Mouse (Mus musculus): ENCODE results near the gene Phf2. TPM values are rescaled to one million over a fixed set of nuclear protein-coding genes. Genes with fewer than 3 reads are reported as not detected.

The Phf2 gene
- polyA plus RNA-seq, 1 experiment from 2014 or later: 11.6 TPM

DNA sequence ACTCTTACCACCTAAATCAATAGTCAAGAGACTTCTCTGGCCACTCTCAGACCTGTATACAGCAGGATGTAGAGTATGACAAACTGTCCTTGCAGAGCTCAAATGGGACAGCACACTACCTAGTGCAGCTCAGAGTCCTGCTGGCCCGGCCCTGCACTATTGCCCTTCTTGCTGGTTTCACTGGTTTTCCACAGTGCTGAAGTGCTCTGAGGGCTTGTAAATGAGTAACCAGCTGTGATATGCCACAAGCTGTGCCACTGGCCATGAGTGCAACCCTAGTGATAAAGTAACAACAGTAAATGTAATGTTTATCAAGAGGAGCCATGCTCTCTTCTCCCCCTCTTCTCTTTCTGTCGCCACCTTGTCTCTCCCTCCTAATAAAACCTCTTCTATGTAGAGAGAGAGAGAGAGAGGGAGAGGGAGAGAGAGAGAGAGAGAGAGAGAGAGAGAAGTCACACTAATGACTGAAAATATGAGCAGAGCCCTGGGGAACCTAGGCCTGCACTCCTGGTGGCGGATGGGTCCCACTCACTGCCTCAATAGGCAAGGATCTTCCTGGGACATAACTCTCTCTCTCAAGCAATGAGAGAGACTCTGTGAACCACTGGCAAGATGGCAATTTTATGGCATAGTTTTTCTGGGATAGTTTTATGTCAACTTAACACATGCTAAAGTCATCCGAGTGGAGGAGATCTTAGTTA is 19.5 kb upstream of the Phf2 start:
- Histone ChIP-seq H3K27me3 (replicated peaks; ENCODE audit: control insufficient read depth, insufficient read depth, low read length) (no peaks in the 10 kb centered on the region), H3K9me3 (ENCODE audit: control insufficient read depth, low read length) (no peaks in the 10 kb centered on the region), H3K27ac (replicated peaks; ENCODE audit: low read depth, low read length) (no peak overlapping the region), H3K4me1 (ENCODE audit: control insufficient read depth, insufficient read depth, low read length) (no peaks in the 10 kb centered on the region), H3K9ac (ENCODE audit: low read depth, low read length) (no peak overlapping the region), H3K4me3 (ENCODE audit: low read depth, low read length) (no peak overlapping the region), H3K36me3 (ENCODE audit: control insufficient read depth, insufficient read depth, low read length) (peaks cover 93% of the 10 kb centered on the region), H3K4me2 (ENCODE audit: low read depth, low read length) (no peak overlapping the region)
- ATAC-seq (ENCODE audit: low read depth): no peak
- WGBS: 88% methylated on average over 4 of the region's 4 CpGs
- DNase-seq (ENCODE audit: low spot score): no peak

DNA sequence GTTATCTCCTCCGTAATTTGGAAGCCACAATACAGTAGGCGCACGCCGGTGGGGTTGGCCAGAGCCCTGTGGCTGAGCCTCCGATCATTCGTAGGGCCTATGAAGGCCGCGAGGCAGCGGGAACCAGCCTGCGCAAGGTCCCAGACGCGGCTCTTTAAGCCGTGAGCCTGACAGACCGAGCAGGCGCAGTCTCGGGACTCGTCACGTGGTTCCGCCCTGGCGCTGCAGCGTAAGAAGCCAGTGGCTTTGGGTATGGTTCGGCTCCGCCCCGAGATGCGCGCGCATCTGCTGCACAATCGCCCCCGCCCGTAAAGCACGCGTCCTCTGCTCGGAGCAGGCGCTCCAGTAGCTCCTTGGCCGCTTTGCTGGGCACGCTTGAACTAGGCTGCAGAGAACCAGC is 7.6 kb upstream of the Phf2 start:
- ATAC-seq (ENCODE audit: low read depth) (peak; percentile 99), DNase-seq (ENCODE audit: low spot score) (peak; percentile 99)
- under 1% methylated on average over 35 of the region's 36 CpGs for WGBS

DNA sequence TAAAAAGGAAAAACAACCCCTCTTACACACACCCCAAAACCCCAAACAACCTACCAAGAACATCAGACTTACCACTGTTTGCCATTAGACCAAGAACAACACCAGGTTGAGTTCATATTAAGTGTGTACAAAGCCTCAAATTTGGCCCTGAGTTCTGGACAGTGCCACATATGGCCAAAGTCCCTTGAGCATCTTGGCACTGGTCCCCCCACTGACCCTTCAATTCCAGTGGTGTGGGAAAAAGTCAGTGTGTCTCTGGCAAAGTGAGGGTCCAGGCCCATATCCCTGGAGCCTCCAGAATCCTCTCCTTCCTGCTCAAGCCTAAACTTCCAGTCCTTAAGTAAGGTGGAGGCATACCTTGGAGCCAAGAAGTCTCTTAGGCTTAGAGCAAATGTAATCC is 6.9 kb upstream of the Phf2 start:
- peak overlapping the region; percentile 84 for H3K27ac ChIP-seq (replicated peaks; ENCODE audit: low read depth, low read length)
- 0 out of 2 replicates have a peak, but pooled peaks cover 7% of the 10 kb centered on the region for H3K4me1 ChIP-seq (ENCODE audit: control insufficient read depth, insufficient read depth, low read length)
- ATAC-seq (ENCODE audit: low read depth): no peak
- DNase-seq (ENCODE audit: low spot score): no peak
- no peaks in the 10 kb centered on the region for H3K27me3 ChIP-seq (replicated peaks; ENCODE audit: control insufficient read depth, insufficient read depth, low read length)
- no peaks in the 10 kb centered on the region for H3K9me3 ChIP-seq (ENCODE audit: control insufficient read depth, low read length)
- peak overlapping the region; percentile 43 for H3K4me3 ChIP-seq (ENCODE audit: low read depth, low read length)
- H3K9ac ChIP-seq (ENCODE audit: low read depth, low read length): peak overlapping the region; percentile 78
- peaks cover 33% of the 10 kb centered on the region for H3K36me3 ChIP-seq (ENCODE audit: control insufficient read depth, insufficient read depth, low read length)
- H3K4me2 ChIP-seq (ENCODE audit: low read depth, low read length): peak overlapping the region; percentile 74

More for the DNA sequence above, 7.6 kb upstream of the Phf2 start:
- H3K27me3 ChIP-seq (replicated peaks; ENCODE audit: control insufficient read depth, insufficient read depth, low read length): no peaks in the 10 kb centered on the region
- H3K9ac ChIP-seq (ENCODE audit: low read depth, low read length): peak overlapping the region; percentile 78
- H3K4me2 ChIP-seq (ENCODE audit: low read depth, low read length): peak overlapping the region; percentile 74
- 0 out of 2 replicates have a peak, but pooled peaks cover 7% of the 10 kb centered on the region for H3K4me1 ChIP-seq (ENCODE audit: control insufficient read depth, insufficient read depth, low read length)
- H3K27ac ChIP-seq (replicated peaks; ENCODE audit: low read depth, low read length): peak overlapping the region; percentile 84
- H3K9me3 ChIP-seq (ENCODE audit: control insufficient read depth, low read length): no peaks in the 10 kb centered on the region
- peak overlapping the region; percentile 43 for H3K4me3 ChIP-seq (ENCODE audit: low read depth, low read length)
- H3K36me3 ChIP-seq (ENCODE audit: control insufficient read depth, insufficient read depth, low read length): peaks cover 40% of the 10 kb centered on the region

DNA sequence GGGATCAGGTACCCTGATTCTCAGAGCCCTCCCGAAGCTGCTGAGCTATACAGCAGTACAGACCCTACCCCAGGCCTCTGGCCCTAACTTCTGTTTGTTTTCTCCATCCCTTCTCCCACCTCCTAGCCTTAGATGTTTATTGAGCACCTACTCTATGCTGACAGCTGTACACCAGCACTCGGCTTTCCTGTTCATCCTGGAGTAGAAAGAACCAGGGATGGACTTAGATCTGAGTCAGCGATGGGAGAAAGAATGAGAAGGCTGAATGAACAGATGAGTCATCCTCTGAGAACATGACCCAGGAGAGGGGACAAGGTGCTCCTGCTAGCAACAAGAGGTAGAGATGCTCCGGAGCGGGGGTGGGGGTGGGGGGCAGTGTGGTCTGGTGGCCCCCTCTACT is 1.8 kb upstream of the Phf2 start:
- no peak overlapping the region for H3K4me3 ChIP-seq (ENCODE audit: low read depth, low read length)
- peaks cover 7% of the 10 kb centered on the region; the same call in 1 of the 2 replicates for H3K36me3 ChIP-seq (ENCODE audit: control insufficient read depth, insufficient read depth, low read length)
- DNase-seq (ENCODE audit: low spot score) (no peak), ATAC-seq (ENCODE audit: low read depth) (no peak)
- H3K4me1 ChIP-seq (ENCODE audit: control insufficient read depth, insufficient read depth, low read length): peaks cover 19% of the 10 kb centered on the region
- no peak overlapping the region for H3K9ac ChIP-seq (ENCODE audit: low read depth, low read length)
- H3K27ac ChIP-seq (replicated peaks; ENCODE audit: low read depth, low read length): no peak overlapping the region
- no peak overlapping the region for H3K4me2 ChIP-seq (ENCODE audit: low read depth, low read length)
- no peaks in the 10 kb centered on the region for H3K27me3 ChIP-seq (replicated peaks; ENCODE audit: control insufficient read depth, insufficient read depth, low read length)
- WGBS: 83% methylated on average over 5 of the region's 5 CpGs
- H3K9me3 ChIP-seq (ENCODE audit: control insufficient read depth, low read length): no peaks in the 10 kb centered on the region

DNA sequence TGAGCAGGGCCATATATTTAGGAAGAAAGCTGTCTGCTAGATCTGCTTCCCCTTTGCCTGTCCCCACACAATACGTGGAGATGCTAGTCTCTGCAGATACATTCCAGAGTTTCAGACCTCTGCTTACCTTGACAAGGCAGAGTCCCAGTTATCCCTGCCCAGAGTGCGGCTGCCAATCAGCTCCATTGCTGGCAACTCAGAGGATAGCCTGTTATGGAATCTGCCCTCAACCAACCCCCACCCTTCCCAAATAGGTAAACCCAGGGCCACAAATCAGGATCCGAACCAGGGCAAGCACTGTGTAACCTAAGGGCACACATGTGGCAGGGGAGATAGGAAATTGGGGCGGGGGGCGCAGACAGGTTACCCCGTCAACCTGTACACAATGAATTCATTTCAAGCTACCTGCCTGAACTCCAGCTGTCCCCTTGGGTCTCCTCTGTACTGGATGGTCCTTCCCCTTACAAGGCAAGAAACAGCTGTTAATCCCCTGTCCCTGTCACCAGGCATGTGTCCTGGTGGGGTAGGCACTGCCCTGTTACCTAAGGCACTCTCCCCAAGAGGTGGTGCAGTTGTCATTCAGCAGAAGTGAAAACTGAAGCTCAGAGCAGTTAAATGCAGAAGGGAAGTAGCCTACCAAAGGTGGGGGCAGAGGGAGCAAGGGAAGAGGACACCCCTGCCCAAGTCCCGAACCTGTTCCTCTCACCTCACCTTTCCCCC is 1.1 kb upstream of the Phf2 start:
- DNase-seq (ENCODE audit: low spot score) (no peak), ATAC-seq (ENCODE audit: low read depth) (no peak)
- H3K9ac ChIP-seq (ENCODE audit: low read depth, low read length): peak overlapping the region; percentile 97
- H3K9me3 ChIP-seq (ENCODE audit: control insufficient read depth, low read length): no peaks in the 10 kb centered on the region
- H3K27ac ChIP-seq (replicated peaks; ENCODE audit: low read depth, low read length): peak overlapping the region; percentile 93; the same call in 1 of the 2 replicates
- peaks cover 19% of the 10 kb centered on the region for H3K4me1 ChIP-seq (ENCODE audit: control insufficient read depth, insufficient read depth, low read length)
- 62% methylated on average over 7 of the region's 7 CpGs for WGBS
- H3K4me2 ChIP-seq (ENCODE audit: low read depth, low read length): peak overlapping the region; percentile 77
- H3K36me3 ChIP-seq (ENCODE audit: control insufficient read depth, insufficient read depth, low read length): peaks cover 7% of the 10 kb centered on the region; the same call in 1 of the 2 replicates
- H3K27me3 ChIP-seq (replicated peaks; ENCODE audit: control insufficient read depth, insufficient read depth, low read length): no peaks in the 10 kb centered on the region
- H3K4me3 ChIP-seq (ENCODE audit: low read depth, low read length): peak overlapping the region; percentile 76

DNA sequence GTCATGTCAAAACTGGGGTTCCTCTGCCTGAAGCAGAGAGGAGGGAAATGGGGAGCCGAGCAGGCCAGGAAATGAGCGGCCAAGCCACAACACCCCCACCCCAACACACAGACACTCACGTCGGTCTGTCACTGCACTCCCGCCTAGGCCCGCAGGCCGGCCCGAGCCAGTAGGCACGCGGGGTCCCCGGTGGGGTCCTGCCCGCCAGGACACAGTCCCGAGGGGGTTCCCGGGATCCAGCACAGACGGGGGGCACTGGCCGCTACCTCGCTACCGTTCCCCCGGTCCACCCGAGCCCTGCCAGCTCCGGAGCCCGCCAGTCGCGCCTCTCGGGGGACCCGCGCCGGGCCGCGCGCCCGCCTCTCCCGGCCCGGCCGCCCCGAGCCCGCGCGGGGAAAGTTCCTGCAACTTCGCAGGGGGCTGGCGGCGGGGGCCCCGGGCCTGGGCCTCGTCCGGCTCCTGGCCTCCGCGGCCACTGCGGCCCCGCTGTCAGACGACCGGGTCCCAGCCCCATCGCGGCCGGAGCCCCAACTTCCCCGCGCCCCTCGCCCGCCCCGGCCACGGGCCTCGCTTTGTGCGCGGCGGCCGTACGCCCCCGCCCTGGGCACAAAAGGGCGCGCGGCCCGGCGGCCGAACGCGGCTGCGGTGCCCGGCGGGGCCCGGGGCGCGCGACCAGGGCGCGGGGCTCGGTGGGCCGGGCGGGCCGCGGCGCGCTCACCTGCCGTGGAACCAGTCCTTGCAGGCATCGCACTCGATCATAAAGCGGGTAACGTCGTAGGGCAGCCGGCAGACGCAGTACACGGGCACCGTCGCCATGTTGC is 759 bp downstream of the Phf2 start:
- DNase-seq (ENCODE audit: low spot score): peak; percentile 20
- no peaks in the 10 kb centered on the region for H3K9me3 ChIP-seq (ENCODE audit: control insufficient read depth, low read length)
- ATAC-seq (ENCODE audit: low read depth): peak; percentile 19; the same call in 1 of the 2 replicates
- H3K27me3 ChIP-seq (replicated peaks; ENCODE audit: control insufficient read depth, insufficient read depth, low read length): no peaks in the 10 kb centered on the region
- H3K9ac ChIP-seq (ENCODE audit: low read depth, low read length): peak overlapping the region; percentile 99
- no peaks in the 10 kb centered on the region for H3K36me3 ChIP-seq (ENCODE audit: control insufficient read depth, insufficient read depth, low read length)
- WGBS: 1% methylated on average over 25 of the region's 102 CpGs
- peak overlapping the region; percentile 86 for H3K4me3 ChIP-seq (ENCODE audit: low read depth, low read length)
- peaks cover 24% of the 10 kb centered on the region for H3K4me1 ChIP-seq (ENCODE audit: control insufficient read depth, insufficient read depth, low read length)
- H3K4me2 ChIP-seq (ENCODE audit: low read depth, low read length): peak overlapping the region; percentile 63
- H3K27ac ChIP-seq (replicated peaks; ENCODE audit: low read depth, low read length): peak overlapping the region; percentile 93

DNA sequence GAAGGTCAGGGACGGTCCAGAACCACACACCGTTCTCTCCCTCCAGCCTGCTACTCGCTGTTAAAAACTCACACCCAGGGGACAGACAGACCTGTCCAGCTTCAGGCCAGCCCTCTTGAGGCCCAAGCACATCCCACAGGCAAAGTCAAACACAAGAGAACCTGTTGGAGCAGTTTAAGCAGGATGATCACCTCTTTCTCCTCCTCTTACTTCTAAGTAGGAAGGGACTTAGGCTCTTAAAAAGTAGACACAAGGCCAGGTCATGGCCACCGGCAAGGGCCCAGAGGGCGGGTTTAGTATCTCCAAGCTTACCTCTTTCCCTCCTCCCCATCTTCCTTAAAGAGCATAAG is 1.3 kb downstream of the Phf2 start:
- H3K9ac ChIP-seq (ENCODE audit: low read depth, low read length): peak overlapping the region; percentile 99
- no peaks in the 10 kb centered on the region for H3K9me3 ChIP-seq (ENCODE audit: control insufficient read depth, low read length)
- H3K4me2 ChIP-seq (ENCODE audit: low read depth, low read length): peak overlapping the region; percentile 63
- 4% methylated on average over 5 of the region's 5 CpGs for WGBS
- peaks cover 24% of the 10 kb centered on the region for H3K4me1 ChIP-seq (ENCODE audit: control insufficient read depth, insufficient read depth, low read length)
- no peak for ATAC-seq (ENCODE audit: low read depth)
- H3K27ac ChIP-seq (replicated peaks; ENCODE audit: low read depth, low read length): peak overlapping the region; percentile 93
- peak overlapping the region; percentile 86 for H3K4me3 ChIP-seq (ENCODE audit: low read depth, low read length)
- no peaks in the 10 kb centered on the region for H3K27me3 ChIP-seq (replicated peaks; ENCODE audit: control insufficient read depth, insufficient read depth, low read length)
- H3K36me3 ChIP-seq (ENCODE audit: control insufficient read depth, insufficient read depth, low read length): no peaks in the 10 kb centered on the region
- no peak for DNase-seq (ENCODE audit: low spot score)

DNA sequence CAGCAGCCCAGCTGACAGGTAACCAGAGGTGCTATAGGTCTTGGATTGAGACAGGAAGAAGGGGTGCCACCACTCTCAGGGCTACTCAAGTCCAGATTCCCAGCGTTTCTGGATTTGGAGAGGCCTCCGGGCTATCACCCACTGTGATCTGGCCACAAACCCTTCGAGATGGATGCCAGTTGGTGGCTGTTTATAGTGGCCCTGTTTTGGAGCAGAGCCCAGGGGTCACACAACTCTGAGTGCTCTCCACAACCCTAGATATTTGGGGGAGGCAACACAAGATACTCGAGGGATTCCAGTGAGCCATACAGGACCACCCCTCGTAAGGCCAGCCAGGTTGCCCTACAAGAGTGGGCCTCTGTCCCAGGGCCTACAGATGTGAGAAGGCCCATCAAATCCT is 1.8 kb downstream of the Phf2 start:
- ATAC-seq (ENCODE audit: low read depth): no peak
- WGBS: 30% methylated on average over 5 of the region's 5 CpGs

More for the DNA sequence above, 1.8 kb downstream of the Phf2 start:
- Histone ChIP-seq H3K9ac (ENCODE audit: low read depth, low read length) (peak overlapping the region; percentile 99), H3K27ac (replicated peaks; ENCODE audit: low read depth, low read length) (0 out of 2 replicates have a peak overlapping the region, but pooled peaks have one; percentile 93), H3K36me3 (ENCODE audit: control insufficient read depth, insufficient read depth, low read length) (no peaks in the 10 kb centered on the region), H3K27me3 (replicated peaks; ENCODE audit: control insufficient read depth, insufficient read depth, low read length) (no peaks in the 10 kb centered on the region), H3K4me2 (ENCODE audit: low read depth, low read length) (peak overlapping the region; percentile 63), H3K4me1 (ENCODE audit: control insufficient read depth, insufficient read depth, low read length) (peaks cover 28% of the 10 kb centered on the region), H3K9me3 (ENCODE audit: control insufficient read depth, low read length) (no peaks in the 10 kb centered on the region), H3K4me3 (ENCODE audit: low read depth, low read length) (peak overlapping the region; percentile 86)
- no peak for DNase-seq (ENCODE audit: low spot score)

All from embryonic facial prominence, embryonic 14.5 days (tissue).